Mouse (Mus musculus): Measurements from ENCODE around the gene Tspear.

GRCm38 (mm10) chr10:77852559-77852958, 166.2 kb downstream of the Tspear start, which contains the start of gene Gm10318:
- no peak for TF ChIP-seq CTCF (IDR thresholded peaks at IDR 0.05; ENCODE audit: control insufficient read depth, insufficient read depth, insufficient replicate concordance, low read depth, low read length)
- no peak for TF ChIP-seq POLR2A (IDR thresholded peaks at IDR 0.05; ENCODE audit: control insufficient read depth, low read depth, low read length)

Data from testis, adult 2 months (tissue).